Mouse (Mus musculus) brain, adult 2 months (tissue): Measurements from ENCODE around the gene Iqck.

Experiments
- DNase-seq: peaks from one replicate; pipeline ENCODE4 v3.0.0; 2011; ENCODE audit warnings: low read depth, low spot score

Iqck gene

DNA sequence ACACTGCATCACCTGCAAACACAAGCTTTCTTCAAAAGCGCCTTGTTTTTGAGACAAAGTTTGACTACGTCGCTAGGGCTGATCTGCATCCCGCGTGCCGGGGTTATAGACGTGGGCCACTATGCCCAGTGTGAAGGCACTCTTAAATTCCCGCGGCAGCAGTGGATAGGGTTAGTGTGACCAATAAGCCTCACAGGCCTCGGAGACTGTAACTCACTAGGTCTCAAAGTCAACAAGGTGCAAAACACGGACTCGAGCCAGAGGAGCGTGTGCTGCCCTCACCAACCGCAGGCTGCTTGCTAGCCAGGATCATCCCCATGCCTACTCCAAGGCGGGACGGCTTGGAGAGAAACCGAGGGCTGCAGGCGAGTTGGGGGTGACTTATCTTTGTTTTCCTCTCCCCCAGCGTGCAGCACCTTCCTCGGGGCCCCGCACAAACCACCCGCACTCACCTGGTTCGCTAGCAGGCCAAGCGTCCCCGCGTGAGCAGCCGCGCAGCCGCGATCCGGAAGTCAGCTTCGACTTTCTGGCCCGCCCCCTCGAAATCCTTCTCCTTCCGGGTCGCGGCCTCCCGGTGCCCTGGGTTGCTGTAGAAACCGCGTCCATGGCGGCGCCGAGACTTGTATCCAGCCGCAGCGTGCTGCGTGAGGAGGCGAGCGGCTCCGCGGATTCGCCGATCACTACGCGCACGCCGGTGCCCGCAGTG is at the start of gene Iqck:
TSS of gene Iqck (plus strand) at position 582 of the 706 bp plus-strand sequence.
- peak; percentile 97 for DNase-seq

DNA sequence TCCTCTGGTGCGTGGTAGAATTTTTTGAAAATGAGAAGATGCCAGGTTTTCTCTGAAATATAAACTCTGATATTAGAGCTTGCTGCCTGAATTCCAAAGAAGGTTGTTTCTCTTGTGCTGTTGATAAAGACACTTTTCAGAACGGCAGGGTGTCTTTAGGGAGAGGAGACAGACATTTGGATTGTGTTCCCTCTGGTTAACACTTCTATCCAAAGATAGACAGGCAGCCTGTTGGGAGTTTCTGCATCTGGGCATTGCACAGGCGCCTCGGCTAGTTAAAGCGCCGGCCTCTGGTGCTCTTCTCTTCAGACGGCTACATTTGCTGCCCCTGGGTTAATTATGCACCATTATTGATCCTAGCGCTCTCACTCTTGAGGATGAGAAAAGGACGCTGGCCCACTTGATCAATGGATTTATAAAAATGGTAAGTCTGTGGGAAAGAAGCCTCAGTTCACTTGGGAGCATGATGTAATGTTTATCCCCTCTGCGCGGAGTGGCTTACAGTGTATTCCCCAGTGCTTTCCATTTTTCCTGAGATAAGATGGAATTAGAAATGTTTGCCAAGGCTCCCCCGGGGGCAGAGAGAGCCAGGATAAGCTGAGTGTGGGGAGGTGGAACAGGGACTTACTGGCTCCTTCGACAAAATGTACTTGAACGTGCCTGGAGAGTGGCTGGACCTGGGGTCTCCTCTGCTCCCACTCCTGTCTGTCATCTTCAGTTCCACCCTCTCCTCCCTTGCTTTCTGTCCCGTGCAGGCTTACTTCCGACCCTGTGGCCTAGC is 48.7 kb upstream of the Iqck start:
- peak; percentile 50 for DNase-seq

DNA sequence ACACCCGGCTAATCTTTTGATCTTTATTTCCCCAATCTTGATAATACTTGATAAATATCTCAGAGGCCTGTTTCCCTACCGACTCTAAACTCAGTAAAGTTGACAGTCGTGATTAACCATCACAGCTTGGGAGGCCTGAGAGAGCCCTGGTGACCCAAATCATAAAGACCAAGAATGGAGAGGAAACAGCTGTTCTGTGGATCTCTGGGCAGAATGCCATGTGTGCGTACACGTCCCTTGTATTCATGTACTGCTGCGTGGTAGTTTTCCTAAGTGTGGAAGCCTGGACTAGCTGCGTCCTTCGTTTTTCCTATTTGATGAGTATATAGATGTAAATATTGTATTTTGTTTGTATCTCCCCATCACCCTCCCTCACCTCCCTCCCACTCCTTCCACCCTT is 47.7 kb upstream of the Iqck start:
- peak; percentile 71 for DNase-seq

DNA sequence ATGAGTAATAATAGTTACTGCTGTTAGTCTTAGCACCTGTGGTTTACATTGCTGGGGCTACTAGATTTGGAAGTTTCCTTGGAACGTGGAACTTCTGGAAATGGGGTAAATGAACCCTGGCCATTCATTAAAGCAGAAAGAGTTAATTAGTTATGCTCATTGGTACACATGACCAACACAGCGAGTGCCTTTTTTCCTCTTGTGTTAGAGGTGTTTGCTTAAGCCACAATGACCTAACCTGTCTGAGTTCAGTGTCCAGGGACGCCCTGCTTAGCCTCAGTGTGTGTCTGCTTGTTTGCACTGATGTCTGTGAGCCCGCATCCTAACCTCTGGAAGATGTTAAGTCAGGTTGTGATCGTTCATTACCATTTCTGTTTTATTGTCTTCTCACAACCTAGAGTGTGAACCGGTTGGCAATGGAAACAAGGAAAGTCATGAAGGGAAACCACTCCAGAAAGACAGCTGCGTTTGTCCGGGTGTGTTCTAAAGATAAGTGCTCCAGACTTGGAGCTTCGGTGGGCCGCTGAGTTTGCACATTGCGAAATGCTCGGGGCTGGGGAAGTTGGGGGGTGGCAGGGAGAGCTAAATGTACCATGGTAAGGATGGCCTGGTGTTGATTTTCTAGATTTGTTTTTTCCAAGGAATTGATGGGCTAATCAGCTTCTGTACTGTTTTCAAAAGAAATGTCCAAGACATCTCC is 44.0 kb upstream of the Iqck start:
- DNase-seq: no peak

DNA sequence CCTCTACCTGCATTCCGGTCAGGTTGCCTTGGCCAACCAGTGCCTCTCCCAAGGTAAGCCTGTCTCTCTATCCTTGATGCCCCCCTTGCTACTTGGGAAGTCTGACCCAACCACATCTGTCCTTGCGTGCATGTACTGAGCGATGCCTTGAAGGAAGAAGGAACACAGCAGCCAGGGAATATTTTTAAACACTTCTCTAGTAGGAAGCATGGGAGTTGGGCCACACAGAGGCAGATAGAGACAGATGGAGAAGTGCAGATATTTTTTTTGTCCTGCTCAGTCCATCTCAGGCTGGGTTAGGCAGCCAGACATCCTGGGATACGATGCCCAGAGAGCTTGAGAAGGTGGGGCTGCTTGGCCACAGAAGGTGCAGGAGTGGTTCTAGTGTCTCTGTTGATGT is 42.0 kb upstream of the Iqck start:
- no peak for DNase-seq

DNA sequence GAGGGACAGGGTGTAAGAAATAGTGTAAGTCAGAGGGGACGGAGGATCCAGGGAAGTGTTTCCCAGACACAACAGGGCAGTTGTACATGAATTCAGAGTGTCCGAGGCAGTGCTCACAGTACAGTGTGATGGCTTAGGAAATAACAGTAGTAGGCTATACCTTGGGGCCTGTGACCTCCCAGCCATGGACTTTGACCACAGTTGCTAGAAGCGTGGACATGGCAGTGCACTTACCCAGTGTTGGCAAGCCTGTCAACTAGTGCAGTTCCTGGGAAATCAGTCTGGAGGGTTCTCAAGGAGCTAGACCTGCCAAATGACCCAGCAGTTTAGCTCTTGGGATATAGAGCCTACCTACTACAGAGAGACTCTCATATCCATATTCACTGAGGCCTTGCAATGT is 39.3 kb upstream of the Iqck start:
- DNase-seq: no peak

DNA sequence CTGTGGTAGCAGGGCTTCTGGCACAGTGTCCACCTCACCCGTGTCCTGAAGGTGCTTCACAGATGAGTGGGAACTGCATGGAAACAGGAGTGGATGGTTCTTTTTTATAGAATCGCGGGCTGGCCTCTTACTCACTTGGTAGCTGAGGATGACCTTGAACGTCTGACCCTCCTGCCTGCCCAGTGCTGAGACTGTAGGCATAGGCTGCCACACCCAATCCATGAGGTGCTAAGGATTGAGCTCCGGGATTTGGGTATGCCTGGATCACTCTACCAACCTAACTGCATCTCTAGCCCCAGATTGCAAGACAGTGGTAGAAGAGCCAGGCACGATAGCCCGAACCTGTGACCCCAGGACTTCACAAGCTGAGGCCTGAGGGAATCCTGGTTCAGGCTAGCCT is 37.8 kb upstream of the Iqck start:
- no peak for DNase-seq

DNA sequence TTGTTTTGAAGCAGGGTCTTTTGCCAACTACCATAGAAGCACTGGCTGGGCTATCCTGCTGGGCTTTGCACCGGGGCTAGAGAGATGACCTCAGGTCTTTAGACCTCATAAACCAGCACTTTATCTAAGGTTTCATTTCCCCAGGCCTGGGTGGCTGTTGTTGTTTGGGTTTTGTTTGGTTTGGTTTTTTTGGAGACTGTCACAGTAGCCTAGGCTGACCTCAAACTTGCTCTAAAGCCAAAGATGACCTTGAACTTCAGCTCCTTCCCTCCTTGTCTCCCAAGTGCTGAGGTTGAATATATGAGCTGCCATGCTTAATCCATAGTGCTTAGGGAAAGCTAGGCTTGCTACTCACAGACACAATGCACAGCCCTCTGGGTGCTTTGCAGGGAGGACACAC is 35.9 kb upstream of the Iqck start:
- DNase-seq: no peak

DNA sequence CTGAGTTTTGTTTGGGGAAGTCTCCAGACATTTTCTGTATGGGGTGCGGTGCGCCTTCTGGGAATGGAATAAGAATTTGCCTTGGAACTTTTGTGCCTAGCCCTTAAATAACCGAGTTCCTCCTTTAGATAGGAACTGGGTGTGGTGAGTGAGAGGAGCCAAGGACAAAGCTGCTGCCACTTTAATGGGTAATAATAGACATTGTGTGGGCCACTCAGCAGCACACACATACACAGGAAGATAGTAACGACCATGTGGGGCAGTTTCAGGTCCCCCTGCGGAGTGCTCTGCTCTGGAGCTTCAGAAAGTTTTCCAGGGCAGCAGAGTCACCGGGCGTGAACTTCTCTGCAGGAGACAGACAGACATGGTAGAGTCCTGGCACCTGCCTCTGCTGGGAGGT is 34.2 kb upstream of the Iqck start:
- no peak for DNase-seq

DNA sequence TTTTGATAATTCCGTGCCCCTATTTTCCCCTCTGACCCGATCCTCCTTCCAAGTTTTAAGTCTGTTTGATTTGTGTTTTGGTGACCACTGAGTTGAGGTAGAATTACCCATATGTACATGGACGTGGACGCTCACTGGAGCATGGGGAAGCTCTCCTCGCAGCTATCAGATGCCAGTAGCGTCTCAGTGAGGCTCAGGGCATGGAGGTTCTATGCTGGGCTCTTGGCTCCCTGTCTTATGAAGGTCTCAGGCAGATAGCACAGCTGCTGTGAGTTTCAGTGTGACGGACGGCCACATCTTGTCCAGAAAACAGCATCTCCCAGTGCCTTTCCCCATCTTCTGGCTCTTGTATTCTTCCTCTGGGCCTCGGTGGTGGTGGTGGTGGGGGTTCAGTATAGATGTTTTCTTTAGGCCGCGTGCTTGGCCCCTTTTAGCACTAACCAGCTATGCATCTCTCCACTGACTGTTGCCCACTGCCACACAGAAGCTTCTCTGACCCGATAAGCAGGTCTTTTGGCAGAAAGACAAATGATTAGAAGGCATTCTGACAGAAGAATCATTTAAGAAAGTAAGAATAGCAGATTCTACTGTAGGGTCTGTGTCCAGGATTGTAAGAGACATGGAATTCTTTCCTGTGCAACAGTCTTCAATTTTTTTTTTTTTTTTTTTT is 33.5 kb upstream of the Iqck start:
- no peak for DNase-seq

DNA sequence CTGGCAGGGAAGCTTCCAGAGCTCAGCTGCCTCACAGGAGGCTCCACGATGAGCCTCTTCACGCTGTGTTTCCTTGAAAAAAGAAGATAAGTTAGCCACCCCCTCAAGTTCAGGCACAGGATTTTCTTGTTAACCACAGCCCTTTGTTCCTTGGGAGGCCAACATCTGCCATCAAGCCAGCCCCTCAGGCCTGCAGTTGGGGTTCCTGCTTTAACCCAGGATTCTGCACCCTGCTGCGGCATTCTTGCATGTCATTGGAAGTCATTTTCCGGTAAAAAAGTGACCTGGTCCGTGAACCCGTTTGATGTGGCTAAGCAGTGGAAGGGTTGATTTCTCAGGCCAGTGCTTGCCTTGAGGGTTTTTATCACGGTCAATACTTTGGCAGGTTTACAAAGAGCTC is 31.1 kb upstream of the Iqck start:
- DNase-seq: no peak

DNA sequence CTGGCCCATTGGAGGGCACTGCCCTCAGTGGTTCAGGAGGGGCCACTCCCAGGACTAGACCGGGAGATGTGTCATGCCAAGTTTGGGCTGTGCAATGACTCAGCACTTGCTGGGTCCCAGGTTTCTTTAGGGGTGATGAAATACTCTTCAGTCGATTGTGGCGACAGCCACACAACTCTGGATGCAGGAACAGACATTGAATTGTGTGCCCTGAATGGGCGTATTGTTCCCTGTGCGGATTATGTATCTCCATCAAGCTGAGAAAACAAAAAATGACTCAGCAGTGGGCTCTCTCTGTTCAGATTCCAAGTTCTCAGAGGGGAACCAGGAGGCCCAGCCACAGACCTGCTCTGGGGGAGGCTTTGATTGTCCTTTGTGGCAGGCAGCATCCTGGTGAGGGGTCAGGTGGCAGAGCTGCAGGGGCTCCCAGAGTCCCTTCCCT is 27.6 kb upstream of the Iqck start:
- peak; percentile 86 for DNase-seq

DNA sequence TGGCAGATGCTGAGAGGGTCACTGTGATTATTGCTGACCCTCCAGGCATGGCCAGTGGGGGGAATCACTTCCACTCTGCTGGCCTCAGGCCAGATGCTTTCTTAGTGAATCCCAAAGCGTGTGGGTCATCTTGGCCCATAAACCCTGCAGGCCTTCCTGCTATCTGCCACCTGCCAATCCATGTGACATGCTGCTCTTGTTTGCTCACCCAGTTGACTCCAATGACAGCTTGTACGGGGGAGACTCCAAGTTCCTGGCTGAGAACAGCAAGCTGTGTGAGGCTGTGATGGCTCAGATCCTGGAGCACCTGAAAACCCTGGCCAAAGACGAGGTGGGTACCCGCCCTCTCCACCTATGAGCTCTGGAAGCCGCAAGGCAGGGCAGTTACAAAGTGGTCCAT is 17.7 kb upstream of the Iqck start:
- DNase-seq: peak; percentile 90

DNA sequence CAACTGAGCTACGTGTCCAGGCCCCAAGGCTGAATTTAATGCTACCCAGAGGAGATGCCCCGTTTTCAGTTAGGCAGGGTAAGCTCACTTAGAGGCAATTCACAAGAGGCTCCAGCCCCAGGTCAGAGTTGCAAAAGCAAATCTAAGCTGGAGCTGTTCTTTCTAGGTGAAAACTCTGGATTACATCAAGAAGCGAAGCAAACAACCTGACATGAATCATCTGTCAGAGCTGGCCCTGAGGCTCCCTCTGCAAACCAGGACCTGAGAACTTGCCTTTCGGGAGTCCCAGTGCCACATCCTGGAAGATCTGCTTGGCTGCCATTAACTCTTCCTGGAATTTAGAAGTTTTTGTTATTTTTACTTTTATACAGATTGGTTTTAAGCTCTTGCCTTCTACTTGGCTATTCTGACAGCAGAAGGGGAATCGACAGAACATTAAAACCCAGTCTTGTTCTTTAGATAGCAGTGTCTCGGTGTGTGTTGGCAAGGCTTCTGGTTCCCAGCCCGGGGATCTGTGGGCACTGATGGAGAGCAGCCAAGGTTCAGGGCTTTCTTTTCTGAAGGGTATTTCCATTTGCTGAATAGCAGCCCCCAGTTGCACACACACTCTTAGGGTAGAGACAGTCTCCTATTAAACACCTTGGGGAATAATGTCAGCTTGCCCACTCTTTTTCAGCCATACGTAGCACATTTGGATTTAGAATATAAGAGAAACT is 14.4 kb upstream of the Iqck start:
- peak; percentile 72 for DNase-seq

DNA sequence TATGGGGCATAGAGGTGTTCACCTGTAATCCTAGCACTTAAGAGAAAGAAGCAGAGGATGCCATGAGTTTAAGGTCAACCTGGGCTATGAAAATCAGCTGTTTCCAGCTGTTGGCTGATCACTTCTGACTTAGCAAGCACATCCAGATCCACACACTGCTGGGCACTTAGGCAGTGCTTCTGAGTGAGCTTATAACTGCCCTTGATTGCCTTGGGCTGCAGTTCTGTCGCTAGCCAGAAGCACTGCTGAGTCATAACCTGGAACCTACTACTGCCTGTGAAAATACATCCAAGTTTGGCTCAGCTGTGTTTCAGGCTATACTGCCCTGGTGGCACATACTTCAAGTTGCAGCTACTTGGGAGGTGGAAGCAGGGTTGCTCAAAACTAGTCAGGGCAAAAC is 13.8 kb upstream of the Iqck start:
- peak; percentile 87 for DNase-seq

DNA sequence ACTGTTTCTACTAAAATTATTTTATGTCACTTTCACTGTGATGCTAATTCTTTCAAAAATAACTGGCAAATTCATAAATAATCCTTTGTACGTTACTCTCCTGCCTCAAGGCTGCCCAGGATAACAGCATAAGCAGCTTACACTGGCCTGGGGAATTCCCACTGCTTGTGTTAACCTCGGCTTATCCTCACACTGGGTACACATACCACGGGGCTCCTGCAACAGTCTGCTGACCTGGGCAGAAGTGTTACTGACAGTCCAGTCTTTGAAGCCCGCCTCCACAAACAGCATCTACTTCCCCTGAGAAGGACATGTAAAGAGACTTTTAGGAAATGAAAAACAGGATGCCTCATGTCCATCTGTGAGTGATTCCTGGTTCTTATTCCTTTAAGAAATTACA is 12.6 kb upstream of the Iqck start:
- DNase-seq: no peak

DNA sequence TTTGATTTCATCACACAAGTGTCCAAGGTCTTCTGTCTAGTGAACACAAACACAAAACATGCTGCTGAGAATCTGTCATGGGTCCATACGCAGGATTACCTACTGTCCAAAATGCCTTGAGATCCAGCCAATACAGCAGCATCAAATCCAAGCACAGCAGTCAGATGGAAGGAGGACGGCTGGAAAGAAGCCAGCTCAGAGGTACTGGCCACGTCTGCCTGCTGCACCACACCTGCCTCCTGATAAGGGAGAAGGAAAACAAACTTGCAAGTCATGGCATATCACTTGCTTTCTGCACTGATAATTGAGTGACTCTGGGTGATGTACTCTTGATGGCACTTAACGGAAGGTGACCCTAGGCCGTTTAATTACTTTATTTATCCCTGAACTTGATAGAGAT is 10.4 kb upstream of the Iqck start:
- no peak for DNase-seq

DNA sequence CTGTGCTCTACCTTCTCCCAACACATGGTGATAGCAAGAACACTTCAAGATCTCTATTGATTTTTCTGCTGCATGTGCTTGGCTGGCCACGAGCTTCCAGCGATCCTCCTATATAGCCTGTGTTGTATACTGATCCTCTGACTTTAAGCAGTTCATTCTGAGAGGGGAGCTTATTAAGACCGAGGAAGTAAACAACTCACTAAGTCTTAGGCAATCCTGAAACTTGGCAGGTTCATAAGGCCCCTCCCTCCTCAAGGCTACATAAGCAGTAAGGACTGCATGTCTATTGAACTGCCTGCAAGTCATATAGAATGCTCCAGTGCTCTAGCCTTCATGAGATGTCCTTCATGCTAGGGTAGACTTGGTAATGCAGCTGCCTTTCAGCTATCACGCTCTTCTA is 9.2 kb upstream of the Iqck start:
- DNase-seq: no peak

DNA sequence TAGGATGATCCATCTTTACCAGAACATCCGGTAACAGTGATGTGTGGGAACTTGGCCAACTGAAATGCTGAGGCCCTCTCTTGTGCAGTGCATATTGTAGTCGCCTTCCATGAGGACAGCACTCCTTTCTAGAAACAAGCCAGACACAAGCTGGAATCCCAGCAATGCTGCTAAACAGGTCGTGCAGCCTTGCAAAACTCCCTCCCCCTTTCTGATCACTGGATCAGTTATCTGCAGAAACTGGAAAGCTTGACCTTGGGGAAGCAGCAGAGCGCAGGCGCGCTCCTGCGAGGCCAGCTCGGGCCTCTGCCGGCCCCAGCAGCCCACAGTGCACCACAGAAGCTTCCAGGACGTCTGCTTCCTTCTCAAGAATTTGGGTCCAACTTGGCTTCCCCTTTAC is 6.8 kb upstream of the Iqck start:
- DNase-seq: no peak

DNA sequence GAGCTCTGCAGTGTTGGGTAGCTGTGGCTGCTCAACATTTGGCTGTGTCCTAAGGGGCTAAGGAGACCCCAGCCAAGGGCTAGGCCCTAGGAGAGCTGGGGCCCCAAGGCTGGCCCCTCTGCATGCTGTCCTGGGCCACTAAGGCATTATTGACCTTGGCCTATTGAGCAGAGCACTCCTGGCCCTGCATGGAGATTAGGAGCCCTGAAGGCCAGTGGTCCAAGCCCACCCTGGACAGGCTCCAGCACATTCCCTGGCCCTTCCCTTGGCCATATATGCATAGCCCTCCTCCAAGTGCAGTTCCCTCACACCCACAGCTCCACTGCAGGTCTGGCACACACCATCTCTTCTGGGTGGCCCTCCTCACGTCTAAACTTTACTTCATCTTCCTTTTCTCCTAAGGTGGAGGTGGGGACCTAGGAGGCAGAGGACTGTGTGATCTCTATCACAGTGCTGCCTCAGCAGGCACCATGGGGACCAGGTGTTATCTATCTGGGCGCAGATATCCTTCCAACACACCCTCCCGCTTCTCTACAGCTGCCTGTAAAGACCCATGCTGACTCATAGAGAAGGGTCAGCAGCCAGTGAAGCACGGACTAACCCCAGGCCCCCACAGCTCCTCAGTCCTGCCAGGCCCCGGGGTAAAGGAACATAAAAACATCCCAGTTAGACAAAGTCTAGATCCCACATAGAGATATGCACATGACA is 5.9 kb upstream of the Iqck start:
- DNase-seq: no peak
